Mouse (Mus musculus) left cerebral cortex, adult 2 months (tissue): ENCODE measurements at regions not wholly inside any gene's neighbourhood (a gene's known extent, or its start where the extent isn't known, plus 50 kb on each side); places are given as distances from the start of the nearest gene placed in this dataset.
A peak's percentile ranks its signal among the peaks of the same experiment; 100 is the strongest.

Source experiments
- DNase-seq, 2 experiments: peaks; one replicate each; pipeline ENCODE4 v3.0.0; 2021 to 2022; ENCODE audit warnings: low spot score in 2 of 2, mixed read lengths in 1 of 2; ENCODE audit errors: extremely low spot score in 1 of 2
- H3K27ac ChIP-seq: fragments of 200-600 bp; 2 replicates; pipeline ENCODE4 v1.8.1; 2022
- H3K4me3 ChIP-seq: fragments of 200-600 bp; 2 replicates; pipeline ENCODE4 v1.8.1; 2022
- CTCF ChIP-seq: fragments of 200-600 bp; IDR thresholded peaks from 2 replicates; pipeline ENCODE4 v1.8.1; 2022; ENCODE audit warnings: antibody characterized with exemption, mild to moderate bottlenecking, moderate library complexity
- intact Hi-C: fragments of 180-260 bp; cut with DNase I; formaldehyde crosslinking; loops from one replicate; pipeline ENCODE4 v1.15.1; 2025

DNA sequence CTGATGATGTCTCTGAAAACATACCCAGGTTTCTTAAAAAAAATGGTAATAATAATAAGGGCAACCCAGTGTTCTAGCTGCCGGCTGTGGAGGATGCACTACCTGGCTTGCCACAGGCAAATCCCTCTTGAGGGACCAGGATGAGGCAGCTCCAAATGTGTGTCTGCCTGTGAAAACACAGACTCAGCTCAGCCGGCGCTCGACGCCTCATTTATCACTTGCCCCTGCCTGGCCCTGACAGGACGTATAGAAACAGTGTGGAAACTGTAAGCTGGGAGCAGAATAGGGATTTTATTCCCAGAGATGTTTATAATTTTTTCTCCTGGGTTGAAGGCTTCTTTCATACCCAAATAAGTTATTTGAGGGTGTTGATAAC lies 167.2 kb upstream of the Sulf2 start:
- Histone ChIP-seq H3K4me3 (no peak overlapping the region), H3K27ac (no peak overlapping the region)
- intact Hi-C loops = no loop called here
- DNase-seq = no peak
- TF ChIP-seq CTCF = no peak

DNA sequence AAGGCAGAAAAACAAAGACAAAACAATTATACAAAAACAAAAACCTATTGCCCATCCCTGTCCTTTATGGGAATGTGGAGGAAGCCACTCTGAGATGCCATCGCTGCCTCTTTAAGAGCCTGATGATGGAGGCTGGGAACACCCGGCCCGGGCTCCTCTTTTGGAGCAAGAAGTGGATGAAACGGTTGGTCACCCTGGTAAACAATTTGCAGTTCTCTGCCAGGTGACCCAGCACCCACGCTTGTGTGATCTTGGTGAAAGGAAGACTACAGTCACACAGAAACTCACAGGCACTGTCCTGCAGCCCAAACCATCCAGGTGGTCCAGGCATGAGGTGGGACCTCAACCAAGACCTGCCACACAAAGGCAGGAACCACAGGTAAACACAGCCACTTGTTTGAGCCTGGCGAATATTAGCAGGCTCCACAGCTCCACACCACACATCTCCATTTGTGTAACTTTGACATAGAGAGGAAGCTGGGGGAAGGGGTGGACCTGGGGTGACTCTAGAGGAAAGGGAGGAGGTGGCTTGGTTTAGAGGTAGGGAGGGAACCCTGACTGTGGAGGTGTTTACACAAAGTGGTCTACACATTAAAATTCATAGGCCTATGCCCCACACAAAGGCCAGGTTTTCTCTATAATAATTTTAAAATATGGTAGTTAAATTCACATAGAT lies 166.7 kb upstream of the Sulf2 start:
- intact Hi-C loops = no loop called here

DNA sequence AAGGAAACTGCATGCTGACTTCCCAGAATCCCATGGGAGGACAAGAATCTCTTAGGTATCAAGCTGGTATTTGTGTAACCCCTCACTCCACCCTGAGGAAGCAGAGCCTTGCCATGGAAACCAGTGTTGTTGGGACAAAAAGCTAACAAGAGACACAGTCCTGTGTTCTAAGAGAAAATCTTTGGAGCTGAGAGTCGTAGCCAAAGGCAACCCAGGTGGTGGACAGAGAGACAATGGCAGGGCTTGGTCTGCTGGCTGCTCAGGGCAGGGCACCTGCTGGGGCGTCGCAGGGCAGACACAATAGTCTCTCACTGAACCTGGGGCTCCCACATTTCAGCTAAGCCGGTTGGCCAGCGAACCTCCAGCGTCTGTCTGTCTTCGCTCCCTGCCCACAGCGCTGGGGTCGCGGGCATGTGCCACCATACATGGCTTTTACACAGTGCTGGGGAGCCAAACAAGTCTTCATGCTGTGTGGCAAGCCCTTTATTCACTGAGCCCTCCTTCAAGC lies 161.0 kb upstream of the Sulf2 start:
- intact Hi-C loops = no loop called here
- H3K4me3 ChIP-seq = no peak overlapping the region
- DNase-seq = no peak
- no peak overlapping the region for H3K27ac ChIP-seq
- TF ChIP-seq CTCF = no peak

More for the DNA sequence above, 166.7 kb upstream of the Sulf2 start:
- DNase-seq = no peak
- no peak for TF ChIP-seq CTCF
- H3K27ac ChIP-seq = no peak overlapping the region
- no peak overlapping the region for H3K4me3 ChIP-seq

DNA sequence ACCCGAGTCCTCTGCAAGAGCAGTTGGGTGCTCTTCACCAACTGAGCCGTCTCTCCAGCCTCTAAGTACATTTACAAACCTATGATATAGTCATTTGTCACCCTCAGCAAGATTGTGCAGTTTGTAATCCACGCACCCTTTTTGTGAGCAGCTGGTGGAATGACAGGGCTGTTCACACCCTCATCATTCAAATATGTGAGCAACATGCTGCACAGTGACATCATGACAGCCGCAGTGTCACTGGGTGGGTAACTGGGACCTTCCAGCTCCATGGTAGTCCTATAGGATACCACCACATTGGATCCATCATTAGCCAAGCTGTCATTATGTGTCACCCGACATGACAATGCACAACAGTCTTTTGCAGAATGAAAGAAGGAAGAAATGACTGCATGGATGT lies 155.0 kb upstream of the Sulf2 start:
- DNase-seq = no peak
- no peak overlapping the region for H3K4me3 ChIP-seq
- TF ChIP-seq CTCF = no peak
- intact Hi-C loops = no loop called here
- no peak overlapping the region for H3K27ac ChIP-seq

DNA sequence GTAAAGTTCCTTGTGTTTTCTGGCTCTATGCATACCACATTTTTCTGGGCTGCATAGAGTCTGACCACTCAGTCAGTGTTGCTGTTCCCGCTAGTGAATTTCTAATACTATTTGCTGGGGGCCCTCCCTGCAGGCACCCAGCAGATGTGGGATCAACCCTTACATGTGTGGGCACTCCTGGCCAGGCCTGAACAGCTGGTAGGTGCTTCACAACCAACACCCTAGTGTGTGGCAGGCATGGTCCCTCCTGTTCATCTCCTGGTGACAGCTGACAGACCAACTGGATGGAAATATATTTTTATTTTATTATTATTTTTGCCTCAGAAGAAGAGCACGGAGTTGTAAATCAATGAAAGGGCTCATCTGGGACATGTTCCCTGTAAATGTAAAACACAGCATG lies 154.4 kb upstream of the Sulf2 start:
- no peak overlapping the region for H3K27ac ChIP-seq
- DNase-seq = no peak
- no peak overlapping the region for H3K4me3 ChIP-seq
- intact Hi-C loops = loop anchor here (10.0 kb wide), 1 partner anchor 365 kb away; no protein-coding TSS in a partner anchor
- TF ChIP-seq CTCF = no peak

DNA sequence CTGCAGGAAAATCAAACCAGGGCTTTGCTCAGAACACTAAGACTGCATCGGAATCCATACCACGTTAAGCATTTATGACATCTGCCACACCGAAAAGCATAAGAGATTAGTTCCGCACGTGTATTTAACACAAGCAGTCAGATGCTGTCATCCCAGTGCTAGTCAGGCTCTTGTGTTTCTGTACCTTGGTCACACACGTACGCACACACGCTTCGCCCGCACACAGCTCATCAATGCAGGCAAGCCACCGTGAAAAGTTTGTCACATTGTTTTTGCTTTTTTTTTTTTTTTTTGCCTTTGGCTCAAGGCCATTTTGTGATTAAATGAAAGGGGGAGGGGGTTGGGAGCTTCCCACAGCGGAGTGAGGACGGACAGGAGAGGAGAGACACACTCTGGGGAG lies 152.1 kb upstream of the Sulf2 start:
- Histone ChIP-seq H3K27ac (no peak overlapping the region), H3K4me3 (no peak overlapping the region)
- TF ChIP-seq CTCF = no peak
- no peak for DNase-seq
- intact Hi-C loops = loop anchor here (10.0 kb wide), 1 partner anchor 363 kb away; no protein-coding TSS in a partner anchor

DNA sequence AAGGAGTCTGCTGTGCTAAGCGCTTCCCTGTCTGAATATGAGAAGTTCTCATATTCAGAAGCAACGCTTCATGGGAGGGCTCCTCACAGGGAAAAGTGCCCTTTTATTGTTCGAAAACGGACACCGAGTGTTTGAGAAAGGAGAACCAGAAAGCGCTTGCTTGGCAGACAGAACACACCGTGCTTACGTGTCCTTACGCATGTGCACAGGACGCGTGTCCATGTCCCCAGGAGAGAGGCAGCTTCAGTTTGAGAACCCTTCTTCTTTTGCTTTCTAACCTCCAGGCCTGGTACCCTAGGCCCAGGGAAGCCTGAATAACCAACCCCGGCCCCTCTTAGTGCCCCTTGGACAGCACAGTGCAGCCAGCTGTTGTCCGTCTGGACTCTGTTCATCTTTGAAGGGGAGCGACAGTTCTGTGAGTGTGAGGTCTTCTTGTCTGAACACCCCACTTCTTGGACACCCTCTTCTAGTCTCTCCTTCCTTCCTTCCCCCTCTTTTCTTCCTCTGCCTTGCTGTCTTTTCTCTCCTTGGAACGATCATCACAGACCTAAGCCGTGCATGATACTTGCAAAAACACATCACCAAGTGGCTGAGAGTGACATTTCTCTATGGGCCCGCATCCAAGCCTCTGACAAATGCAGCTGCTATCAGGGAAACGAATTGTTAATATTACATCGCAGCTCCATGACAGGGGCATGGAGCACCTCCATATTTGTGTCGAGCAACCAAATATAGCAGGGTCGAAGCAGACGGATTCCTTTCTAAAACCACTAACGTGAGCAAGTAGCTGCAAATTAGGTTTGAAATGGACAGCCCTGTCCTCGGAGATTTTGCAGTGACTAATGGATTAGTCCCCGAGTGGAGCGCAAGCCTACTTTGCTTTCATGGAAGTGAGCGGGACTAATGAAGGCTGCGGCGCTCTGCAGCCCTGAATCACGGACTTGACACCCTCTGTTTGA lies 149.9 kb upstream of the Sulf2 start:
- Histone ChIP-seq H3K27ac (no peak overlapping the region), H3K4me3 (no peak overlapping the region)
- intact Hi-C loops = loop anchor here (10.0 kb wide), 1 partner anchor 361 kb away; no protein-coding TSS in a partner anchor
- no peak for TF ChIP-seq CTCF
- no peak for DNase-seq

DNA sequence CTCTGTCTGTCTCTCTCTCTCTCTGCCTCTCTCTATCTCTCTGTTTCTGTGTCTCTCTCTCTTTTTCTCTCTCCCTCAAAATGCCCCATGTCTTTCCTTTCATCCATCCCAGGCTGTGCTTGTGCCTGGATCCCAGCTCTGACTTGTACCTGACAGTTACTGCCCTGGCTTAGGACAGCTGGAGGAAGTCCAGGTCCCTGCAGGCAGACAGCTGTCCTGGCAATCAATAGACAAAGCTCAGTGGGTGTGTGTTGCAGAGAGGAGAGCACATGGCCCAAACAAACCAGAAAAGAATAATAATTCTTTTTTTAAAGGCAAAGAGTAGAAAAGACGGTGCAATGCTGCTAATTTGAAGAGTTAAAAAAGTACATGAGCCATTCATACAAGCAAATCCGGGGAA lies 148.4 kb upstream of the Sulf2 start:
- no peak for DNase-seq
- H3K4me3 ChIP-seq = no peak overlapping the region
- intact Hi-C loops = loop anchor here (10.0 kb wide), 1 partner anchor 359 kb away; no protein-coding TSS in a partner anchor
- no peak for TF ChIP-seq CTCF
- H3K27ac ChIP-seq = no peak overlapping the region

DNA sequence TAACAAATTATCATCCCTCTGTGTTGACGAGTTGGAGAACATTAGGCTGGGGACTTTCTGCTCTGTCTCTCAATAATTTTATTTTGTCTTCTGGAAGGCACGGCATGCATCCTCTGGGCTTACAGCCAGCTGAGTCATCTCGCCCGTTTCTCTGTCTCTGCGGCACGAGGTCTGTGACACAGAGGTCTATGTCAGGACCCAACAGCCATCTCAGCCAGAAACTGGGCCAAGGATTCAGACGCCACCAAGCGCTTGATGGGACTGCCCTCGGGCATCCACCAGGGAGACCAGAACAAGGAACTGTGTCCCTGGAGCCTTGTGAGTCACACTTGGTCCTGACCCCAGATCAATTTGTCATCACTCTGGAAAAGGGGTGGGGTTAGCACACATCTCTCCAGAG lies 145.7 kb upstream of the Sulf2 start:
- intact Hi-C loops = loop anchor here (10.0 kb wide), 1 partner anchor 356 kb away; no protein-coding TSS in a partner anchor
- DNase-seq = peak; percentile 18 to 33
- Histone ChIP-seq H3K27ac (no peak overlapping the region), H3K4me3 (no peak overlapping the region)
- no peak for TF ChIP-seq CTCF

DNA sequence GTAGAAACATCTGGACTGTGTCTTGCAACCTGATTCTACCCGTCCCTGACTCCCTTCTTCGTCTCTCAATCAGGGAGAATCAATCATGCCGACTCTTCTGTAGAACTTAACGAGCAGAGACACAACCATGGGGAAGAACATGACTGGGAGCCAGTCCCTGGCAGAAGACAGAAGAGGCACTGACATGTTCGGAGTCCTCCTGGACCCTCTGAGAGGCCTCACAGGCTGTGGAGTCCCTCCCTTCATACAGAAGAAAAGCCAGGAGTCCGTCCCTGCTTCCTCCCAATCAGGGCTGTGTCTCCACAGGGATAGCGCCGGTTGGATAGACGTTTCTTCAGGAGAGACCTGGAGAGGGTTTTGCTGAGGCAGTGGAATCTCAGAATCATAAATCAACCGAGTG lies 139.2 kb upstream of the Sulf2 start:
- intact Hi-C loops = no loop called here
- TF ChIP-seq CTCF = no peak
- Histone ChIP-seq H3K27ac (no peak overlapping the region), H3K4me3 (no peak overlapping the region)
- no peak for DNase-seq

DNA sequence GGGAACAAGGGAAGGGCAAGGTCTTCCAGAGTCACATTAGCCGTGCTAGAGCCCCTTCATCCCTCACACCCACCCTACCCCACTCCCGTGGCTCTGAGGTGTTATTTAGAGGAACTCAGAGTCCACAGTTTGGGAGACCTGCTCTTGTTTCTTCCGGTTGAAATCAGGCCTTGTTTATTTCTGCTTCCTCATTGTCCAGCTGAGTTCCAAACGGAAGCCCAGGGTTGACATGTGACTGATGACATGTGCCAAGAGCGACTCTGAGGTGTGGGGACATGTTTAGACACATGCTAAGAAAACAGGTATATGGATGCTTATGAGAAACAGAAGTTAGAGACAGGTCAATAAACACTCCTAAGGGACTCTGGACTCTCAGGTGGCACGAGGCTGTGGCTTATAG lies 137.5 kb upstream of the Sulf2 start:
- TF ChIP-seq CTCF = no peak
- DNase-seq = no peak
- no peak overlapping the region for H3K27ac ChIP-seq
- intact Hi-C loops = no loop called here
- H3K4me3 ChIP-seq = no peak overlapping the region

DNA sequence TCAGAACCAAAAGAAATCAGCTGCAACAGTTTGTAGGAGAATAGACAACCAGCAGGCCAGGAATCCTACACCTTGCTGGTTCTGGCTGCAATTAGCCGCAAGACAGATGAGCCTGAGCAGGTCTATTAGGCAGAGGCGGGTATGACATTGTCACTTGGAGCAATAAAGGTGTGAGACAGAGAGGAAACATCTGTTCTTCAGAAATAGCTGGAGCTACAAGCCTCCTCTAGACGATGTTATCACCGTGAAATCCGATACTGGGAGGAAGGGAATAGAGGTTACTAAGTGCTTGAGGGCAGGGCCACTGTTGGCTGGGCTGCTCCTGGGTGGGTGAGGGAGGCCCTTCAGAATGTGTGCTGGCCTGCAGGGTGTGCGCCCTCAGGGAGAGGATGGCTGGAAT lies 135.8 kb upstream of the Sulf2 start:
- intact Hi-C loops = no loop called here
- no peak overlapping the region for H3K27ac ChIP-seq

More for the DNA sequence above, 135.8 kb upstream of the Sulf2 start:
- no peak overlapping the region for H3K4me3 ChIP-seq
- no peak for TF ChIP-seq CTCF
- DNase-seq = no peak
